Mouse (Mus musculus) megakaryocyte, embryonic 14.5 days (primary cell): Measurements from ENCODE around the gene Paxx.

ENCODE experiments used
- FLI1 ChIP-seq: IDR thresholded peaks from 2 replicates; pipeline ENCODE4 v1.6.1; 2012; ENCODE audit warnings: low read length, inconsistent platforms, mixed read lengths
- GATA1 ChIP-seq: IDR thresholded peaks from 3 replicates; pipeline ENCODE4 v1.6.1; 2012; ENCODE audit warnings: mixed read lengths, low read length, inconsistent platforms, borderline replicate concordance

DNA sequence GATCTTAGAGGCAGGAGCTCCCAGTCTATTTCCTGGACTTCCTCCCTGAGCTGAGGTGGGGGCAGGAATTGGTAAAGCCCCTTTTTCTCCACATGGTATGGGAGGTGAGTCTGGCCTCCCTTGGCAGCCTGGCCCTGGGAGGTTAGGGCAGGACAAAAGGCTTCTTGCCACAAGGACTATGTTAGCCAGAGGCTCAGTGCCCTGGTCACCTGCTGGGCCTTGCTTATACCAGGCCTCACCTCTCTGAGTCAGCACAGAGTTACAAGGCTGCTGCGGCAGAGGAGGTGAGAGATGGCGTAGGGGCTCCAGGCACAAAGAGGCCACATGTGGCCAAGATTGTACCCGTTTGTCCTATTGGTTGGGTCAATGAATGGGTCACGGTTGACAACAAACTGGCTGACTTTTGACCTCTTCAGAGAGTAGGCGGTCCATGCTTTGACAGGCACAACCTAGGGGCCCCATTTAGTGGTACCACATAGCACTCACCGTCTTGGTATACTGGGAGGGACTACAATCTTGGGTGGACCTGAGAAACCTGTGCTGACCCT is 29.5 kb downstream of the Paxx start:
- TF ChIP-seq FLI1 (no peak), GATA1 (no peak)
